Mouse (Mus musculus) telencephalon, adult 2 months (tissue): ENCODE measurements at regions not wholly inside any gene's neighbourhood (a gene's known extent, or its start where the extent isn't known, plus 50 kb on each side); places are given as distances from the start of the nearest gene placed in this dataset.
"Not testable (repeated sequence)": the region's sequence is repeated elsewhere in the genome, so short reads cannot be mapped to it uniquely, and the experiment has no call there.

ENCODE experiments used
- DNase-seq: peaks from one replicate; pipeline ENCODE4 v3.0.0-alpha.2; 2011; ENCODE audit warnings: low read depth, low spot score

- DNase-seq: no peak
Measured at GRCm38 (mm10) chr19:59516957-59517356, 58.8 kb downstream of the Emx2 start.

GRCm38 (mm10) chr19:59519156-59519555 is 61.0 kb downstream of the Emx2 start:
- DNase-seq: peak; percentile 42

- DNase-seq: no peak
Measured at GRCm38 (mm10) chr19:59522176-59522575, 64.0 kb downstream of the Emx2 start.

GRCm38 (mm10) chr19:59523356-59523755 is 65.2 kb downstream of the Emx2 start:
- DNase-seq: no peak

- DNase-seq: no peak
Measured at GRCm38 (mm10) chr19:59564101-59564500, 105.9 kb downstream of the Emx2 start.

GRCm38 (mm10) chr19:59568907-59569306 is 110.7 kb downstream of the Emx2 start:
- DNase-seq: no peak

- not testable (repeated sequence) for DNase-seq
Measured at GRCm38 (mm10) chr19:59569590-59569989, 111.4 kb downstream of the Emx2 start.

GRCm38 (mm10) chr19:59574346-59574745 is 116.2 kb downstream of the Emx2 start:
- DNase-seq: no peak

- no peak for DNase-seq
Measured at GRCm38 (mm10) chr19:59577886-59578285, 119.7 kb downstream of the Emx2 start.

GRCm38 (mm10) chr19:59579676-59580075 is 121.5 kb downstream of the Emx2 start:
- no peak for DNase-seq

- DNase-seq: no peak
Measured at GRCm38 (mm10) chr19:59585835-59586234, 127.7 kb downstream of the Emx2 start.

GRCm38 (mm10) chr19:59587303-59587702 is 129.1 kb downstream of the Emx2 start:
- DNase-seq: no peak

- no peak for DNase-seq
Measured at GRCm38 (mm10) chr19:59588068-59588522, 129.9 kb downstream of the Emx2 start.

GRCm38 (mm10) chr19:59590021-59590420 is 131.8 kb downstream of the Emx2 start:
- DNase-seq: no peak

GRCm38 (mm10) chr19:59592060-59592459 is 133.9 kb downstream of the Emx2 start:
- DNase-seq: no peak

GRCm38 (mm10) chr19:59624288-59624795 is 166.2 kb downstream of the Emx2 start:
- DNase-seq: no peak

GRCm38 (mm10) chr19:59627681-59628080 is 169.5 kb downstream of the Emx2 start:
- DNase-seq: no peak

GRCm38 (mm10) chr19:59628296-59629160 is 170.4 kb downstream of the Emx2 start:
- no peak for DNase-seq

- DNase-seq: no peak
Measured at GRCm38 (mm10) chr19:59629161-59629445, 170.9 kb downstream of the Emx2 start.

- no peak for DNase-seq
Measured at GRCm38 (mm10) chr19:59630095-59630494, 171.9 kb downstream of the Emx2 start.

GRCm38 (mm10) chr19:59630706-59631105 is 172.5 kb downstream of the Emx2 start:
- no peak for DNase-seq

- no peak for DNase-seq
Measured at GRCm38 (mm10) chr19:59631541-59631940, 173.4 kb downstream of the Emx2 start.

- DNase-seq: no peak
Measured at GRCm38 (mm10) chr19:59636271-59636670, 178.1 kb downstream of the Emx2 start.
